Mouse (Mus musculus): Measurements from ENCODE around the gene Taok3. TPM values are rescaled to one million over a fixed set of nuclear protein-coding genes. Genes with fewer than 3 reads are reported as not detected.

The Taok3 gene
- total and polyA plus RNA-seq, 3 experiments: 58.4 to 213 (median 139) TPM

DNA sequence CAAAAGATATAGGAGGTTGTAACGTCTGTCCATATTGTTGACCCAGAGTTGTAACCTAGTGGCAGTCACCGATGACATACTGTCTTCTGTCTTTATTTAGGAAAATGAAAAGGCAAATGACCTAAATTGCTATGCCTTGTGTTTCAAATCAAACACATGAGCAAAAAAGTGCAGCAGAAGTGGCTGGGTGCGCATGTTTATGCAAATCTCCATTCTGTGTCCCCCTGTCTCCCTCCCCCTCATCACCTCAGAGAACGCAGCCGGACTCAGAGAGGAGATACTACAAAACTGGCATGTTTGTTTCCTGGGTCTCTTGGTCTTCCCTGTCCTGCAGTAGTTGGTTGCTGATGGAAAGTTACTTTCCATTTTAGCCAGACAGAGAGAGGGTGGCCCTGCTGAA lies 30.1 kb downstream of the Taok3 start:
- TF ChIP-seq TAL1 (conservative IDR thresholded peaks at IDR 0.05; ENCODE audit: low read depth, low read length) (no peak), POLR2AphosphoS5 (IDR thresholded peaks at IDR 0.05; ENCODE audit: insufficient replicate concordance, low read depth, low read length) (no peak), GATA2 (IDR thresholded peaks at IDR 0.05; ENCODE audit: borderline replicate concordance, low read depth, low read length) (no peak), CTCF (IDR thresholded peaks at IDR 0.05; ENCODE audit: low read depth, low read length) (no peak), GATA1 (IDR thresholded peaks at IDR 0.05; ENCODE audit: borderline replicate concordance, low read length) (no peak)
- ATAC-seq (ENCODE audit: extremely low read depth, insufficient number of reproducible peaks, low FRiP score, poor library complexity, severe bottlenecking): no peak
- Histone ChIP-seq H3K4me1 (ENCODE audit: insufficient read depth, low read depth, low read length) (peaks cover 25% of the 10 kb centered on the region), H3K27me3 (ENCODE audit: insufficient read depth, low read length) (no peaks in the 10 kb centered on the region), H3K36me3 (replicated peaks) (peaks cover 90% of the 10 kb centered on the region), H3K4me3 (ENCODE audit: low read depth, low read length) (no peak overlapping the region), H3K9me3 (replicated peaks) (peaks cover 9% of the 10 kb centered on the region)
- no peak for DNase-seq (ENCODE audit: low spot score)

DNA sequence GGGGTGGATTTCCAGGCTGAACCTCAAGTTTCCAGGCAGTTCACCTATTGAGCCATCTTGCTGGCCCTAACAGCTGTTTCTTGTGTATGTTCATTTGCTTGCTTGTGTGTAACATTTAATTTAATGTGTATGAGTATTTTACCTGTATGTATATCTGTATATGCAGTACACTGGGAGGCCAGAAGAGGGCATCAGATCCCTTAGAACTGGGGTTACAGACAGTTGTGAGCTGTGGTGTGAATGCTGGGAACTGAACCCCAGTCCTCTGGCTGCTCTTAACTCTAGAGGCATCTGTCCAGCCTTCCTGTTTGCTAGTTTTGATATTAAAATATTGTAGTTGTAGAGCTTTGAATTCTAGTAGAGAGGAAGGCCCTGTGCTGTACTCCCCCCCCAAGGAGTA lies 33.0 kb downstream of the Taok3 start:
- TF ChIP-seq GATA1 (IDR thresholded peaks at IDR 0.05; ENCODE audit: borderline replicate concordance, low read length): no peak
- TF ChIP-seq TAL1 (conservative IDR thresholded peaks at IDR 0.05; ENCODE audit: low read depth, low read length): no peak
- TF ChIP-seq CTCF (IDR thresholded peaks at IDR 0.05; ENCODE audit: low read depth, low read length): no peak
- TF ChIP-seq GATA2 (IDR thresholded peaks at IDR 0.05; ENCODE audit: borderline replicate concordance, low read depth, low read length): no peak
- no peak for TF ChIP-seq POLR2AphosphoS5 (IDR thresholded peaks at IDR 0.05; ENCODE audit: insufficient replicate concordance, low read depth, low read length)
- peaks cover 16% of the 10 kb centered on the region for H3K4me1 ChIP-seq (ENCODE audit: insufficient read depth, low read depth, low read length)
- DNase-seq (ENCODE audit: low spot score) (no peak), ATAC-seq (ENCODE audit: extremely low read depth, insufficient number of reproducible peaks, low FRiP score, poor library complexity, severe bottlenecking) (no peak)
- no peaks in the 10 kb centered on the region for H3K9me3 ChIP-seq (replicated peaks)
- H3K27me3 ChIP-seq (ENCODE audit: insufficient read depth, low read length): no peaks in the 10 kb centered on the region
- H3K4me3 ChIP-seq (ENCODE audit: low read depth, low read length): no peak overlapping the region
- H3K36me3 ChIP-seq (replicated peaks): peaks cover 91% of the 10 kb centered on the region

DNA sequence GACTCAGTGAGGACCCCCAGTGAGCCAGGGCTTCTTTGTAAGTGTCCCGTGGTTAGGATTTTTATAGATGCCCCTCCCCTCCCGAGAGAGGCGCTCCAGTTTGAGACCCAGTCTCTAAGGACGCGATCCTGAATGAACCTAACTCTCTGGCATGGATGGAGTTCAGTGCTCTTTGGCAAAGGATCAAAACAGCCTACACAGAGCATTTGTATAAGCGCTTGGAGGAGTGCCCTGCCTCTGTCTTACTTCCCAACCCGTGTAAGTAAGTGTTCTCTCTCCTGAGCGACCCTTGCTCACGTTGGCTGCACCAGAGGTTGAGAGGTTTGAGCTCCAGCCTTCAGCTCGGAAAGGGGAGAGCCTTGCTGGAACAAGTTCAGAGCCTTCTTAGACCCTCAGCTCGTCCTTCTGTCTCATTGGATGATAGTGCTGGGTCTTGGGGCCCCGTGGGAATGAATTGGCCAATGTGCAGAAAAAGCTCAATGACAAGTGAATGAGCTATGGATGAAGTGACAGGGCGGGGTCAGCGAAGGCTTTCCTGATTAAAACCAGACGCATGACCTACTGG lies 33.7 kb downstream of the Taok3 start:
- peaks cover 10% of the 10 kb centered on the region for H3K4me1 ChIP-seq (ENCODE audit: insufficient read depth, low read depth, low read length)

DNA sequence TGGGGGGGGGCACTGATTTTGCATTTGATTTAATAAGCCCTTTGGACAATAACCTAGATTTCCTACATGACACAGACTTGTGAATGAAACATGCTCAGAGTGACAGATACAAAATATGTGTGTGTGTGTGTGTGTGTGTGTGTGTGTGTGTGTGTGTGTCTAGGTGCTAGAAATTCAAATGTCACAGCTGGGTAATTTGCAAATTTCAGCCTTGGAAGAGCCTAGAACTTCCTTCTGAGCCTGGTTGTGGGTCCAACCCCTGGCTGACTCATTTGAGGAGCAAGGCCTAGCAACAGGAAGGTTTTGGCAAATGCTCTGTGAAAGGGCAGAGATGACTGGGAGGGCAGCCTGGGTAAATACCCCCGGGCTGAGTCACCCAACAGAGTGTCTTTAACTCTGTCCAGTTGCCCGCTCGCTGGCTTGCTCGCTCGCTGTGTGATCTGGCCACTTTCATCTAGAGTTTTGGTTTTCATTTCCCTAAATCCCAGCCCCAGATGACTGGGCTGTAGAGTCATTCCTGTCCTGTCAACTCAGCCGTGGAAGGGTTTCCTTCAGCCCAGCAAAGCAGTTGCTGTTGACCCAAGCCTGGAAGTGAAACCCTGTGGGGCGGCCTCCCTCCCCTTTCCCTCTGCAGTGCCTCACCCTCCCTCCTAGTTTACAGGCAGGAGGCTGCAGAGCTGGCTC lies 38.5 kb downstream of the Taok3 start:
- Histone ChIP-seq H3K4me3 (ENCODE audit: low read depth, low read length) (no peak overlapping the region), H3K4me1 (ENCODE audit: insufficient read depth, low read depth, low read length) (peaks cover 10% of the 10 kb centered on the region), H3K27me3 (ENCODE audit: insufficient read depth, low read length) (no peaks in the 10 kb centered on the region), H3K9me3 (replicated peaks) (no peaks in the 10 kb centered on the region), H3K36me3 (replicated peaks) (peaks cover 89% of the 10 kb centered on the region)
- TF ChIP-seq TAL1 (conservative IDR thresholded peaks at IDR 0.05; ENCODE audit: low read depth, low read length) (no peak), POLR2AphosphoS5 (IDR thresholded peaks at IDR 0.05; ENCODE audit: insufficient replicate concordance, low read depth, low read length) (no peak), GATA2 (IDR thresholded peaks at IDR 0.05; ENCODE audit: borderline replicate concordance, low read depth, low read length) (no peak), GATA1 (IDR thresholded peaks at IDR 0.05; ENCODE audit: borderline replicate concordance, low read length) (no peak), CTCF (IDR thresholded peaks at IDR 0.05; ENCODE audit: low read depth, low read length) (no peak)
- ATAC-seq (ENCODE audit: extremely low read depth, insufficient number of reproducible peaks, low FRiP score, poor library complexity, severe bottlenecking) (no peak), DNase-seq (ENCODE audit: low spot score) (no peak)

More for the DNA sequence above, 33.7 kb downstream of the Taok3 start:
- Histone ChIP-seq H3K36me3 (replicated peaks) (peaks cover 92% of the 10 kb centered on the region), H3K9me3 (replicated peaks) (no peaks in the 10 kb centered on the region), H3K27me3 (ENCODE audit: insufficient read depth, low read length) (no peaks in the 10 kb centered on the region), H3K4me3 (ENCODE audit: low read depth, low read length) (no peak overlapping the region)
- no peak for TF ChIP-seq GATA2 (IDR thresholded peaks at IDR 0.05; ENCODE audit: borderline replicate concordance, low read depth, low read length)
- TF ChIP-seq POLR2AphosphoS5 (IDR thresholded peaks at IDR 0.05; ENCODE audit: insufficient replicate concordance, low read depth, low read length): no peak
- no peak for TF ChIP-seq GATA1 (IDR thresholded peaks at IDR 0.05; ENCODE audit: borderline replicate concordance, low read length)
- no peak for TF ChIP-seq CTCF (IDR thresholded peaks at IDR 0.05; ENCODE audit: low read depth, low read length)
- TF ChIP-seq TAL1 (conservative IDR thresholded peaks at IDR 0.05; ENCODE audit: low read depth, low read length): no peak
- ATAC-seq (ENCODE audit: extremely low read depth, insufficient number of reproducible peaks, low FRiP score, poor library complexity, severe bottlenecking) (no peak), DNase-seq (ENCODE audit: low spot score) (no peak)

DNA sequence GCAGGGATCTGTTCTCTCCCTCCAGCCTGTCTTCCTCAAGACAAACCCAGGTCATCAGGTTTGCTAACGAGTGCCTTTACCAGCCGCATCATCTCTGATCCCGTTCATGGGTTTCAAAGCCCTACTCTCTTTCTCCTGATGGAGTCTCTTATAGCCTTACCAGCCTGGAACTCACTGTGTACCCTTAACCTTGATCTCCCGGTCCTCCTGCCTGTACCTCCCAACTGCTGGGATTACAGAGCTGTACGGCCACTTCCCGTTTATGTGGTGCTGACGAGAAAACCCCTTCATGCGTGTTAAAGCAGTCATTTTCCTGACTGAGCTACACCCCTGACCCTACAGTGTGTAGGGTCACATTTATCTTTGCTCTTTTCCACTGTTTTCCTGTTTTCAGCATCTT lies 39.4 kb downstream of the Taok3 start:
- peaks cover 88% of the 10 kb centered on the region for H3K36me3 ChIP-seq (replicated peaks)
- H3K4me1 ChIP-seq (ENCODE audit: insufficient read depth, low read depth, low read length): peaks cover 13% of the 10 kb centered on the region
- H3K4me3 ChIP-seq (ENCODE audit: low read depth, low read length): no peak overlapping the region
- no peak for TF ChIP-seq GATA1 (IDR thresholded peaks at IDR 0.05; ENCODE audit: borderline replicate concordance, low read length)
- TF ChIP-seq POLR2AphosphoS5 (IDR thresholded peaks at IDR 0.05; ENCODE audit: insufficient replicate concordance, low read depth, low read length): no peak
- TF ChIP-seq CTCF (IDR thresholded peaks at IDR 0.05; ENCODE audit: low read depth, low read length): no peak
- no peak for TF ChIP-seq TAL1 (conservative IDR thresholded peaks at IDR 0.05; ENCODE audit: low read depth, low read length)
- TF ChIP-seq GATA2 (IDR thresholded peaks at IDR 0.05; ENCODE audit: borderline replicate concordance, low read depth, low read length): no peak
- no peak for DNase-seq (ENCODE audit: low spot score)
- H3K27me3 ChIP-seq (ENCODE audit: insufficient read depth, low read length): no peaks in the 10 kb centered on the region
- ATAC-seq (ENCODE audit: extremely low read depth, insufficient number of reproducible peaks, low FRiP score, poor library complexity, severe bottlenecking): no peak; the same call in 1 of the 2 replicates
- no peaks in the 10 kb centered on the region for H3K9me3 ChIP-seq (replicated peaks)

DNA sequence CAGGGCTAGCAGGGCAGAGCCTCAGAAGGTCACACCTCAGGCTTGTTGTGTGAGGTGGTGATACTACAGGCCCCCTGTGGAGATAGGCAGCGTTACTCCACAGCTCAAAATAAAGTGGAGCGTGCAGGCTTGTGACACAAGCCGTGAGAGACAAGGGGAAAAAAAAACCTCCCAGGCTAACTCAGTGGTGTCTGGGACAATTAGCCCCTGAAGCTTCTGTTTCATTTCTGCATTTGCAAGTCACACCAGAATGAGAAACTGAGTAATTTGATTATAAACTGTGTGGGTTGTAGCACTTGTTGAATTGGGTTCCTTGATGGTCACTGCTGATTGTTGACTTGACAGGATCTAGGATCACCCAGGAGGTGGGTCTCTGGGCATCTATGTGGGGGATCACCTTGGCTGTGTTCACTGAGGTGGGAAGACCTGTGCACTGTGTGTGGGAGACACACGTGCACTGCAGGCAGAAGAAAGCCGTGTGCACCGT lies 39.9 kb downstream of the Taok3 start:
- no peak for TF ChIP-seq TAL1 (conservative IDR thresholded peaks at IDR 0.05; ENCODE audit: low read depth, low read length)
- H3K4me1 ChIP-seq (ENCODE audit: insufficient read depth, low read depth, low read length): peaks cover 13% of the 10 kb centered on the region
- H3K36me3 ChIP-seq (replicated peaks): peaks cover 88% of the 10 kb centered on the region
- no peaks in the 10 kb centered on the region for H3K27me3 ChIP-seq (ENCODE audit: insufficient read depth, low read length)
- ATAC-seq (ENCODE audit: extremely low read depth, insufficient number of reproducible peaks, low FRiP score, poor library complexity, severe bottlenecking) (no peak), DNase-seq (ENCODE audit: low spot score) (no peak)
- no peak overlapping the region for H3K4me3 ChIP-seq (ENCODE audit: low read depth, low read length)
- no peaks in the 10 kb centered on the region for H3K9me3 ChIP-seq (replicated peaks)

All from G1E (cell line).